Mouse (Mus musculus) embryonic facial prominence, embryonic 15.5 days (tissue): ENCODE data around the gene Zdhhc21. TPM values are rescaled to one million over a fixed set of nuclear protein-coding genes. Genes with fewer than 3 reads are reported as not detected.

Experiments used
- ATAC-seq: fragments of 200-750 bp; cut with Nextera tagmentation; 2 replicates; pipeline ENCODE4 v1.8.0; 2017; ENCODE audit warnings: low read depth, moderate TSS enrichment; ENCODE audit not compliant: insufficient number of reproducible peaks, low FRiP score, low TSS enrichment
- H3K27ac ChIP-seq: fragments of 300-500 bp; sonication (generic); replicated peaks from 2 replicates; pipeline ENCODE4 v1.5.1; 2015; ENCODE audit warnings: mild to moderate bottlenecking, inconsistent platforms
- H3K27me3 ChIP-seq: fragments of 300-500 bp; sonication (generic); 2 replicates; pipeline ENCODE4 v1.6.1; 2015; ENCODE audit warnings: inconsistent platforms
- H3K36me3 ChIP-seq: fragments of 300-500 bp; sonication (generic); 2 replicates; pipeline ENCODE4 v1.6.1; 2015; ENCODE audit warnings: mild to moderate bottlenecking, inconsistent platforms
- H3K4me1 ChIP-seq: fragments of 300-500 bp; sonication (generic); 2 replicates; pipeline ENCODE4 v1.6.1; 2015; ENCODE audit warnings: inconsistent platforms
- H3K4me2 ChIP-seq: fragments of 300-500 bp; sonication (generic); replicated peaks from 2 replicates; pipeline ENCODE4 v1.6.1; 2015; ENCODE audit warnings: mild to moderate bottlenecking, inconsistent platforms
- H3K4me3 ChIP-seq: fragments of 300-500 bp; sonication (generic); replicated peaks from 2 replicates; pipeline ENCODE4 v1.5.1; 2015; ENCODE audit warnings: mild to moderate bottlenecking, inconsistent platforms
- H3K9ac ChIP-seq: fragments of 300-500 bp; sonication (generic); 2 replicates; pipeline ENCODE4 v1.6.1; 2015; ENCODE audit warnings: inconsistent platforms
- H3K9me3 ChIP-seq: fragments of 300-500 bp; sonication (generic); replicated peaks from 2 replicates; pipeline ENCODE4 v1.6.1; 2016; ENCODE audit warnings: inconsistent platforms
- WGBS: fragments of 180-500 bp; shearing (Covaris S2); methylation state at CpG from one replicate; pipeline ENCODE4 v1.1.7; 2015; 5-methylcytosine and 5-hydroxymethylcytosine counted together
- polyA plus RNA-seq: library from polyadenylated mRNA; unstranded; fragments of >200 nt; fragmentation: Nextera tagmentation; extraction: Ambion mirVana; gene quantifications from 2 replicates; pipeline ENCODE4 v1.2.1, GENCODE M21; 2015

Gene Zdhhc21
- polyA plus RNA-seq, 1 experiment from 2014 or later = 15.2 TPM

DNA sequence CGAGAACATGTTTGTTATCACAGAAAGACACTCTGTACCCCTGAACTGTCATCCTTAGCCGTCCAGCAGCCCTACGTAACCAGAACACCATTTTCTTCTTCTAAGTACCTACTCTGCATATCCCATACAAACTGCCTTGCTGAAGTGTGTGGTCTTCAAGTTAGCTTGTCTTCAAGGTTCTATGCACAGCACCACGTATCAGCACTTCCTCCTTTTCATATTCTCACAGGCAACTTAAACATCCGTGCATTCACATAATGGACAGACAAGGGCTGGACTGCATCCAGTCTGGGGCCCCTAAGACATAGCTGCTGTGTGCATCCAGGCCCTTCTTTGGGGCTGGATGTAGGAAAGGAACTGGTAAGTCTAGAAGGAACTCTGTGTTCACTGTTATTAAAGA, 41.9 kb downstream of the Zdhhc21 start:
- Histone ChIP-seq H3K27me3 (no peaks in the 10 kb centered on the region), H3K4me2 (no peak overlapping the region), H3K9me3 (no peaks in the 10 kb centered on the region), H3K4me3 (no peak overlapping the region), H3K36me3 (no peaks in the 10 kb centered on the region), H3K4me1 (no peaks in the 10 kb centered on the region), H3K9ac (no peak overlapping the region), H3K27ac (no peak overlapping the region)
- WGBS = 91% methylated on average over 5 of the region's 5 CpGs
- ATAC-seq = no peak

DNA sequence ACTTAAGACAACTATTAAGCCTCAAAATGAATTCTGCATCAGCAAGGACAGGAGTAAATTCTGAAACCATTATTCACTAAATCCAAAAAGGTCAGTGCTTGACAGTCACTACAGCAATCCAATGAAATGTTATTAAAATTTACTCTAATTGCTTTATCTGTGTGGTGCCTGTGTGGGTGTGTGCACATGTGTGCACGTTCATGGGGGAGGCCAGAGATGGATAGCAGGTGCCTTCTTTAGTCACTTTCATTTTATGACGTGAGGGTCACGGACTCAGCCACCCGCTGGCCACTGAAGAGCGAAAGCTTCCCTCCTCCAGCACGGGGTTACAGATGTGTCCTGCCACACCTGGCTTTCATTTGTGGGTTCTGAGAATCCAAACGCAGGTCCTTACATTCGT, 43.4 kb downstream of the Zdhhc21 start:
- no peak for ATAC-seq
- no peaks in the 10 kb centered on the region for H3K4me1 ChIP-seq
- WGBS = 69% methylated on average over 8 of the region's 8 CpGs
- H3K27me3 ChIP-seq = no peaks in the 10 kb centered on the region
- H3K4me2 ChIP-seq = no peak overlapping the region
- H3K9ac ChIP-seq = no peak overlapping the region
- no peak overlapping the region for H3K27ac ChIP-seq
- H3K9me3 ChIP-seq = no peaks in the 10 kb centered on the region
- H3K36me3 ChIP-seq = no peaks in the 10 kb centered on the region
- H3K4me3 ChIP-seq = no peak overlapping the region

DNA sequence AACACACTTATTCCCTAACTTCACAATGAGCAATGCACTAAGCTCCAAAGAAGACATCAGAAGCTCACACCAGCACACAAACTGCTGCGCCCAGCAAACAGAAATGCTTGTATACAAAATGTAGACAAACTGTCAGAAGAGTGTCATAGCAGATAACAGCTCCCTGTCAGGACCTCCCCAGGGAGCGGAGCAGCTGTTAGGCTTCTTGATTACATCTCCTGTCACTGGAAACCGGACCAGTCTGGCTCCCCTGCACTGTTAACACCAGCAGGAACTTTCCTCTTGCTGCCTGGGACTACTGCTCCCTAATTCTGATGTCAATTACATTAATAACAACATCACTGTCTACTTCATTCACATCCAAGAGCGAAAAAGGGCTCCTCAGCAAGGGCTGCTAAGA, 44.5 kb downstream of the Zdhhc21 start:
- no peaks in the 10 kb centered on the region for H3K36me3 ChIP-seq
- no peak overlapping the region for H3K4me2 ChIP-seq
- ATAC-seq = no peak
- H3K9ac ChIP-seq = no peak overlapping the region
- no peak overlapping the region for H3K4me3 ChIP-seq
- 60% methylated on average over 4 of the region's 4 CpGs for WGBS
- no peaks in the 10 kb centered on the region for H3K9me3 ChIP-seq
- no peaks in the 10 kb centered on the region for H3K27me3 ChIP-seq
- H3K4me1 ChIP-seq = no peaks in the 10 kb centered on the region
- no peak overlapping the region for H3K27ac ChIP-seq

DNA sequence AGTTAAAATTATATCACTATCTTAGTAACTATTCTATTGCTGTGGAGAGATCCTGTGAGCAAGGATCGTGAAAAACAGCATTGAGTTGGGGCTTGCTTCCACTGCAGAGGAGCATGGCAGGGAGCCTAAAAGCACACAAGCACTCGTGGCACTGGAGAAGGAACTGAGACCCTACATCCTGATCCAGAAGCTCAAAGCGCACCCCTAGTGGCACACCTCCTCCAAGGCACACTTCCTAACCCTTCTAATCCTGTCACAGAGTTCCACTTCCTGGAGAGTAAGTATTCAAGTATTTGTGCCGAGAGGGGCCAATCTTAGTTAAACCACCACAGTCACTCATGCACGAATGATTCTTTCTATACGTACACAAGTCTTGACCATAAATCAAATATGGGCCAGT, 46.4 kb downstream of the Zdhhc21 start:
- Histone ChIP-seq H3K4me1 (no peaks in the 10 kb centered on the region), H3K27ac (no peak overlapping the region), H3K36me3 (no peaks in the 10 kb centered on the region), H3K4me2 (no peak overlapping the region), H3K27me3 (no peaks in the 10 kb centered on the region), H3K9ac (no peak overlapping the region), H3K4me3 (no peak overlapping the region), H3K9me3 (no peaks in the 10 kb centered on the region)
- no peak for ATAC-seq
- WGBS = 77% methylated on average over 6 of the region's 6 CpGs

DNA sequence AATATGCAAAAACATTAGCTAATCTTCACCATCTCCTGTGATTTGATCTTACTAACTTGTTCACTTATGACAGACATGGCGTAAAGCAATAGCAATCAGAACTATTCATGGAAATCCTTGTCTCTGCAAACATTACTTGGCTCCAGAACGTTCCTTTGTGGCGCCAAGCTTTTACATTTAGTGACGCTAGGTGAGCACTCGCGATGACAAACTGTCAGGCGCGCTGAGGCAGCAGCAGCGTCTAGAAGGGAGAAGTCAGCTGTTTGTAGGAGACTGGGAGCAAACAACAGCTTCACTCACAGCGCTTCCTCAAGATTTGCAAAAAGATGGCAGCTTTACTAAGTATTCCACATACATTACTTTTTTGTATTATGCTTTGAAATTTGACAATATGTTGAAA, 51.9 kb downstream of the Zdhhc21 start:
- Histone ChIP-seq H3K27ac (no peak overlapping the region), H3K4me1 (no peaks in the 10 kb centered on the region), H3K4me3 (no peak overlapping the region), H3K27me3 (no peaks in the 10 kb centered on the region), H3K9me3 (no peaks in the 10 kb centered on the region), H3K4me2 (no peak overlapping the region), H3K36me3 (peaks cover 6% of the 10 kb centered on the region; the same call in 1 of the 2 replicates), H3K9ac (no peak overlapping the region)
- ATAC-seq = no peak
- 80% methylated on average over 10 of the region's 10 CpGs for WGBS

DNA sequence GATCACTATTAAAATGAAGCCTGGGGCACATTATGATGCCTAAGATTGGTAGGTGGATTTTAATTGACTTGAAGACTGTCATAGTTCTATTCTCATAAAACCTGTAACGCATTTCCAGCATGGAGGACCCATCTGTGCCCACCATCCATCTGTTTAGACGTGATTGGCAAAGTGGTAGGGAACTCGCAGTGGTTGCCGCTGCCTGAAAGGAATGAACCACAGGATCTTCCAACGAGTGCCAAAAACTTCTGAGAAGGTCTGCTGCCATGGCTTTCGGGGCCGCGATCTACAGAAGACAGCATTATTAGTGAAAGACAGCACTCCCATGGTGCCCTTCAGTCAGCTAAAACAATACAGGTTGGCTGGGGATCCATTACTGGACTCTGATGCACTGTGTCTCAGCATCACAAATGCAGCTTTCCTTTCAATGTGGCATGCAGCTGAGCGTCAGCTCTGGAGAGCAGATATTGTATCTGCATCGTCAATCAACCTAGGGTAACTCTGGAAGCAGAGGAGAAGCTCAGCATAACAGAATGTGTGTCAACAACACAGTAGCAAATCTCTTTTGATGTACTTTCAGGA, 53.5 kb downstream of the Zdhhc21 start:
- no peak for ATAC-seq
- 81% methylated on average over 10 of the region's 10 CpGs for WGBS
- Histone ChIP-seq H3K9ac (no peak overlapping the region), H3K4me2 (no peak overlapping the region), H3K27me3 (no peaks in the 10 kb centered on the region), H3K9me3 (no peaks in the 10 kb centered on the region), H3K27ac (no peak overlapping the region), H3K36me3 (peaks cover 6% of the 10 kb centered on the region; the same call in 1 of the 2 replicates), H3K4me1 (no peaks in the 10 kb centered on the region), H3K4me3 (no peak overlapping the region)

DNA sequence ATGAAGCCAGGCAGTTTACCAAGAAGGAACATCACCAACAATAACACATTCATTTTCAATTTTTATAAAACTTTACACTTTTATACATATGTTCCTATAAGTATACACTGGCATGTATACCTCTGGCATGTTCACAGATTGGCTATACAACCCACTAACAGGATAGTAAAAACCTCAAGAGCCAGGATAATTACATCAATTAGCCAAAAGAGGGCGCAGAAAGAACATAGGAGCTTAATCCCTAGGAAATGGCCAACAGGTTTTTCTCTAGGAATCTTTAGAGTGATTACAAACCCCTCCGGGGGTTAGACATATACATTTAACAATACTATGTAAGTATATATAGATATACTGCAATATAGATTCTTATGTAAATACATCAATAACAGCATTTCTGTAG, 55.7 kb downstream of the Zdhhc21 start:
- no peak for ATAC-seq
- WGBS = 44% methylated on average over 2 of the region's 2 CpGs

DNA sequence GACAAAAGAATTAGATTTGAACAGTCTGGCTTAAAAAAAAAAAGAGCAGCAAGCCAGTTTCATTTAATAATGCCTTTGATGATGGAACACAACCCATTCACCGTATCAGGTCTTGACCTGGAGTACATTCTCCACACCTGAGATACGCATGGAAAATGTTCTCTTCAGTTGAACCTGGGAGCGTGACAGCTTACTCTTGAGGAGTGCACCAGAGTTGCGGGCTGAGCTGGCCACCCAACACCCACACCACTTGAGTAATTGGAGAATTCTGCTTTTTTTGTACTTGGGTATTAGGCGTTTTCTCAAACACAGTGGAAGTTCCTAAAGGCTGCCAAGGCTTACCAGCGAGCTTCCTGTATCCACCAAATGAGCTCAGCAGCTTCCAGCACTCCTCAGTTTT, 66.2 kb downstream of the Zdhhc21 start:
- 73% methylated on average over 6 of the region's 6 CpGs for WGBS
- Histone ChIP-seq H3K4me2 (no peak overlapping the region), H3K36me3 (no peaks in the 10 kb centered on the region), H3K4me3 (no peak overlapping the region), H3K9me3 (no peaks in the 10 kb centered on the region), H3K9ac (no peak overlapping the region), H3K27ac (no peak overlapping the region), H3K27me3 (no peaks in the 10 kb centered on the region), H3K4me1 (no peaks in the 10 kb centered on the region)
- ATAC-seq = no peak

More for the DNA sequence above, 55.7 kb downstream of the Zdhhc21 start:
- no peaks in the 10 kb centered on the region for H3K9me3 ChIP-seq
- H3K4me2 ChIP-seq = no peak overlapping the region
- H3K4me1 ChIP-seq = no peaks in the 10 kb centered on the region
- no peak overlapping the region for H3K27ac ChIP-seq
- peaks cover 6% of the 10 kb centered on the region; the same call in 1 of the 2 replicates for H3K36me3 ChIP-seq
- no peak overlapping the region for H3K4me3 ChIP-seq
- H3K9ac ChIP-seq = no peak overlapping the region
- H3K27me3 ChIP-seq = no peaks in the 10 kb centered on the region

DNA sequence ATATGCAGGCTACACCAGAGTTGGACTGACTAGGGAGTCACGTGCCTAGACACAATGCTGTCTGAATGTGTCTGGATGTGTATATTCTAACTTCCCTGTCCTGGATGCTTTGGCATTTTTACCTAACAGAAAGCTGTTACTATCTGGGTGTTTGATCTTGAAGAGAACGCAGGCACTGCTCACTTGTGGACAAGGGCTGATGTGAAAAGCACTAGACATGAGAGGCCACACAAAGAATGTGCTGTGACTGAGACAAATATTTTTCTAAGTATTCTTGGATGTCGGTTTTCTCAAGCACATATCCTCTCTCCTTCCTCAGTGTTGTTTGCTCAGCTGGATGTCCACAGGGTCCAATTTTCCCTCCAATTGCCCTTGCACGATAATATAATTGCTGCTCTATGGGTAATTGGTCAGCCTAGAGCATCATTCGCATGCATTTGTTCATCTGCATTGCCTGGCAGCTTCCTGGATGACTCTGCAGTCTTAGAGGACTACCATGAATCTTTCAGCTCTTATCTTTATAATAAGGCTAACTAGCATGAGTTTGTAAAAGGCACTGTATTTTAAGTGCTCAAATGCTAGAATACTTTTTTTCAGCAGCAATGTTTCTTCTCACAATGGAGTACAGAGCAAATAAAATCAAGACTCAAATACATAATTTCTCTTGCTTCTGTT, 66.7 kb downstream of the Zdhhc21 start:
- Histone ChIP-seq H3K27me3 (no peaks in the 10 kb centered on the region), H3K9ac (no peak overlapping the region), H3K9me3 (no peaks in the 10 kb centered on the region), H3K4me3 (no peak overlapping the region), H3K4me2 (no peak overlapping the region), H3K36me3 (no peaks in the 10 kb centered on the region), H3K27ac (no peak overlapping the region), H3K4me1 (no peaks in the 10 kb centered on the region)
- WGBS = 51% methylated on average over 5 of the region's 5 CpGs
- ATAC-seq = no peak

DNA sequence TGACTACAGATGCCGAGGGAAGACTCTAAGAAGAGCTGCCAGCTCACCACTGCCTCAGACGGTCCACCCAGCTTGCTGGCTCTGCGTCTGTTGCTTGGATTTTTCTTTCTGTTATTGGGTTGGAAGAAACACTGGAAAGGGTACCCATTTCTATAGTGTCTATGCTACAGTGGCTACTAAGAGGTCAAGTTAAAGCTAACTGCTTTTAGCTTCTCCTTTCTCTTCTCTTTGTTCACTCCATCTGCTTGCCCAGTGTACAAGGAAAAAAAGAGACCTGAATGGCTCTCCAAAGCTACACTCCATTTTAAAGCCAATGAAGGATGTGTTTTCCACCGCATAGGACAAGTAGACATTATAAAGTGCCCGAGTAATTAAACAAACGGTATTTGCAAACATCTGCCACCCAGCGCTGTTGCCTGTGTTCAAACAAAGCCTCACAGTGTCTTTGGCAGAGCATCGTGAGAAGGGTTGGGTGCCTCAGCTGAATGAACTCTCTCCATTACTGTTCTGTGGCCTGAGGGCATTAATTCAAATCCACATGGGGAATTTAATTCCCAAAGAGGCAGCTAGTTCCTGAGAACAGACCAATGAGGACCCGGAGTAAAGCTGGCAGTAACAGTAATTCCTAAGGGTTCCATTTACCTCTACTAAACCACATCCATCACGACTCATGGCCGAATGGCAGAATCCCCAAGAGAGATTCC, 94.1 kb downstream of the Zdhhc21 start:
- WGBS = 61% methylated on average over 11 of the region's 11 CpGs
- Histone ChIP-seq H3K9ac (no peak overlapping the region), H3K4me3 (no peak overlapping the region), H3K27me3 (no peaks in the 10 kb centered on the region), H3K36me3 (no peaks in the 10 kb centered on the region), H3K4me2 (no peak overlapping the region), H3K4me1 (peaks cover 27% of the 10 kb centered on the region), H3K9me3 (no peaks in the 10 kb centered on the region), H3K27ac (no peak overlapping the region)
- ATAC-seq = no peak

DNA sequence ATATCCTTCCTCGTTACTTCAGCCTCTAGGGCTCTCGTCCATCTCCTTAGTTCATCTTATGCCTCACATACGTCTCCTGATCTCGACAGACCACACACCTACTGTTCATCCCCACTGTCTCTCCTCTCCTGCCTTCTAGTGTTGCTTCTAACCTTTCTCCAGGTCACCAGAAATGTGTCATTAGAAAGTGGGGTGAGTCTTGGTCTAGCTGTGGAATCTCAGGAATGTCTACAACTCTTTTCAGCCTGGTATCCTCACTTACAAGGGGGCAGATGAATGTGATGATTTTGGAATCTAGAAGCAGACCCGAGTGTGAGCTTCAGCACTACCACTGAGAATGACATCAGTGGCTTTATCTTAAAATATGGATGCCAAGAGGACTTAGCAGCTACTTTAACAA, 96.2 kb downstream of the Zdhhc21 start:
- peak overlapping the region; percentile 58 for H3K27ac ChIP-seq
- ATAC-seq = no peak

More for the DNA sequence above, 96.2 kb downstream of the Zdhhc21 start:
- WGBS = 51% methylated on average over 5 of the region's 5 CpGs
- Histone ChIP-seq H3K4me2 (no peak overlapping the region), H3K4me1 (peaks cover 22% of the 10 kb centered on the region), H3K4me3 (no peak overlapping the region), H3K9me3 (no peaks in the 10 kb centered on the region), H3K36me3 (no peaks in the 10 kb centered on the region), H3K9ac (no peak overlapping the region), H3K27me3 (no peaks in the 10 kb centered on the region)
